Mouse (Mus musculus): Measurements from ENCODE around the gene Bex1. TPM values are rescaled to one million over a fixed set of nuclear protein-coding genes. Genes with fewer than 3 reads are reported as not detected.

Gene Bex1
- polyA plus RNA-seq, 1 experiment from 2014 or later = 98.7 TPM

GRCm38 (mm10) chrX:136195193-136195944, 19.9 kb downstream of the Bex1 start:
- 85% methylated on average over 16 of the region's 16 CpGs for WGBS
- Histone ChIP-seq H3K9me3 (ENCODE audit: control insufficient read depth, low read length) (no peaks in the 10 kb centered on the region), H3K36me3 (ENCODE audit: control insufficient read depth, insufficient read depth, low read length) (no peaks in the 10 kb centered on the region), H3K27ac (replicated peaks; ENCODE audit: low read depth, low read length) (no peak overlapping the region), H3K9ac (ENCODE audit: low read length) (no peak overlapping the region), H3K4me3 (ENCODE audit: low read depth, low read length) (no peak overlapping the region), H3K27me3 (ENCODE audit: control insufficient read depth, insufficient read depth, low read length) (no peaks in the 10 kb centered on the region), H3K4me1 (ENCODE audit: control insufficient read depth, insufficient read depth, low read length) (no peaks in the 10 kb centered on the region), H3K4me2 (ENCODE audit: low read depth, severe bottlenecking) (no peak overlapping the region)
- DNase-seq (ENCODE audit: low spot score) (no peak), ATAC-seq (ENCODE audit: insufficient number of reproducible peaks, low FRiP score, low TSS enrichment, low read depth) (no peak)

- no peak overlapping the region for H3K27ac ChIP-seq (replicated peaks; ENCODE audit: low read depth, low read length)
- no peaks in the 10 kb centered on the region for H3K9me3 ChIP-seq (ENCODE audit: control insufficient read depth, low read length)
- DNase-seq (ENCODE audit: low spot score) (no peak), ATAC-seq (ENCODE audit: insufficient number of reproducible peaks, low FRiP score, low TSS enrichment, low read depth) (no peak)
- no peak overlapping the region for H3K9ac ChIP-seq (ENCODE audit: low read length)
- WGBS = 88% methylated on average over 1 of the region's 1 CpGs
- H3K4me2 ChIP-seq (ENCODE audit: low read depth, severe bottlenecking) = no peak overlapping the region
- no peaks in the 10 kb centered on the region for H3K27me3 ChIP-seq (ENCODE audit: control insufficient read depth, insufficient read depth, low read length)
- H3K4me1 ChIP-seq (ENCODE audit: control insufficient read depth, insufficient read depth, low read length) = no peaks in the 10 kb centered on the region
- H3K36me3 ChIP-seq (ENCODE audit: control insufficient read depth, insufficient read depth, low read length) = no peaks in the 10 kb centered on the region
- H3K4me3 ChIP-seq (ENCODE audit: low read depth, low read length) = no peak overlapping the region
Observed at GRCm38 (mm10) chrX:136183107-136183506, 32.2 kb downstream of the Bex1 start.

GRCm38 (mm10) chrX:136180897-136181553, 34.3 kb downstream of the Bex1 start:
- Histone ChIP-seq H3K27me3 (ENCODE audit: control insufficient read depth, insufficient read depth, low read length) (no peaks in the 10 kb centered on the region), H3K36me3 (ENCODE audit: control insufficient read depth, insufficient read depth, low read length) (no peaks in the 10 kb centered on the region), H3K4me1 (ENCODE audit: control insufficient read depth, insufficient read depth, low read length) (no peaks in the 10 kb centered on the region), H3K9ac (ENCODE audit: low read length) (no peak overlapping the region), H3K9me3 (ENCODE audit: control insufficient read depth, low read length) (no peaks in the 10 kb centered on the region), H3K4me2 (ENCODE audit: low read depth, severe bottlenecking) (no peak overlapping the region), H3K27ac (replicated peaks; ENCODE audit: low read depth, low read length) (no peak overlapping the region), H3K4me3 (ENCODE audit: low read depth, low read length) (no peak overlapping the region)
- DNase-seq (ENCODE audit: low spot score) (peak; percentile 39), ATAC-seq (ENCODE audit: insufficient number of reproducible peaks, low FRiP score, low TSS enrichment, low read depth) (no peak)
- WGBS = 33% methylated on average over 10 of the region's 11 CpGs

- no peaks in the 10 kb centered on the region for H3K9me3 ChIP-seq (ENCODE audit: control insufficient read depth, low read length)
- no peak for ATAC-seq (ENCODE audit: insufficient number of reproducible peaks, low FRiP score, low TSS enrichment, low read depth)
- H3K27me3 ChIP-seq (ENCODE audit: control insufficient read depth, insufficient read depth, low read length) = no peaks in the 10 kb centered on the region
- H3K27ac ChIP-seq (replicated peaks; ENCODE audit: low read depth, low read length) = no peak overlapping the region
- 27% methylated on average over 10 of the region's 10 CpGs for WGBS
- no peaks in the 10 kb centered on the region for H3K36me3 ChIP-seq (ENCODE audit: control insufficient read depth, insufficient read depth, low read length)
- H3K9ac ChIP-seq (ENCODE audit: low read length) = peak overlapping the region; percentile 22; the same call in 1 of the 2 replicates
- peak overlapping the region; percentile 34; the same call in 1 of the 2 replicates for H3K4me2 ChIP-seq (ENCODE audit: low read depth, severe bottlenecking)
- peak overlapping the region; percentile 35; the same call in 1 of the 2 replicates for H3K4me3 ChIP-seq (ENCODE audit: low read depth, low read length)
- peak; percentile 21 for DNase-seq (ENCODE audit: low spot score)
- no peaks in the 10 kb centered on the region for H3K4me1 ChIP-seq (ENCODE audit: control insufficient read depth, insufficient read depth, low read length)
Observed at GRCm38 (mm10) chrX:136172786-136173185, 42.5 kb downstream of the Bex1 start.

GRCm38 (mm10) chrX:136172118-136172551, 43.2 kb downstream of the Bex1 start, which contains the start of gene Tceal8:
Gene Tceal8 (minus strand): TSS chrX:136172342.
- H3K4me2 ChIP-seq (ENCODE audit: low read depth, severe bottlenecking) = peak within 1 kb of the TSS; percentile 39
- no peaks in the 10 kb centered on the region for H3K27me3 ChIP-seq (ENCODE audit: control insufficient read depth, insufficient read depth, low read length)
- peak within 1 kb of the TSS; percentile 56; the same call in 1 of the 2 replicates for H3K27ac ChIP-seq (replicated peaks; ENCODE audit: low read depth, low read length)
- WGBS = 21% methylated on average over 10 of the region's 10 CpGs
- H3K4me1 ChIP-seq (ENCODE audit: control insufficient read depth, insufficient read depth, low read length) = no peaks in the 10 kb centered on the region
- DNase-seq (ENCODE audit: low spot score) = peak; percentile 72
- no peaks in the 10 kb centered on the region for H3K36me3 ChIP-seq (ENCODE audit: control insufficient read depth, insufficient read depth, low read length)
- H3K9me3 ChIP-seq (ENCODE audit: control insufficient read depth, low read length) = no peaks in the 10 kb centered on the region
- peak; percentile 96 for ATAC-seq (ENCODE audit: insufficient number of reproducible peaks, low FRiP score, low TSS enrichment, low read depth)
- H3K9ac ChIP-seq (ENCODE audit: low read length) = peak within 1 kb of the TSS; percentile 70
- H3K4me3 ChIP-seq (ENCODE audit: low read depth, low read length) = peak within 1 kb of the TSS; percentile 35

GRCm38 (mm10) chrX:136171189-136172117, 43.9 kb downstream of the Bex1 start:
- H3K4me2 ChIP-seq (ENCODE audit: low read depth, severe bottlenecking) = peak overlapping the region; percentile 39
- ATAC-seq (ENCODE audit: insufficient number of reproducible peaks, low FRiP score, low TSS enrichment, low read depth) (peak; percentile 69; the same call in 1 of the 2 replicates), DNase-seq (ENCODE audit: low spot score) (peak; percentile 75)
- H3K27me3 ChIP-seq (ENCODE audit: control insufficient read depth, insufficient read depth, low read length) = no peaks in the 10 kb centered on the region
- peak overlapping the region; percentile 56; the same call in 1 of the 2 replicates for H3K27ac ChIP-seq (replicated peaks; ENCODE audit: low read depth, low read length)
- no peaks in the 10 kb centered on the region for H3K36me3 ChIP-seq (ENCODE audit: control insufficient read depth, insufficient read depth, low read length)
- H3K4me1 ChIP-seq (ENCODE audit: control insufficient read depth, insufficient read depth, low read length) = no peaks in the 10 kb centered on the region
- H3K9ac ChIP-seq (ENCODE audit: low read length) = peak overlapping the region; percentile 70
- no peaks in the 10 kb centered on the region for H3K9me3 ChIP-seq (ENCODE audit: control insufficient read depth, low read length)
- H3K4me3 ChIP-seq (ENCODE audit: low read depth, low read length) = peak overlapping the region; percentile 35
- 19% methylated on average over 24 of the region's 24 CpGs for WGBS

GRCm38 (mm10) chrX:136170625-136171024, 44.7 kb downstream of the Bex1 start:
- H3K27ac ChIP-seq (replicated peaks; ENCODE audit: low read depth, low read length) = no peak overlapping the region
- peak overlapping the region; percentile 39 for H3K4me2 ChIP-seq (ENCODE audit: low read depth, severe bottlenecking)
- no peak for DNase-seq (ENCODE audit: low spot score)
- WGBS = 69% methylated on average over 10 of the region's 10 CpGs
- H3K27me3 ChIP-seq (ENCODE audit: control insufficient read depth, insufficient read depth, low read length) = no peaks in the 10 kb centered on the region
- no peak overlapping the region for H3K9ac ChIP-seq (ENCODE audit: low read length)
- no peaks in the 10 kb centered on the region for H3K36me3 ChIP-seq (ENCODE audit: control insufficient read depth, insufficient read depth, low read length)
- H3K4me3 ChIP-seq (ENCODE audit: low read depth, low read length) = peak overlapping the region; percentile 35
- no peaks in the 10 kb centered on the region for H3K4me1 ChIP-seq (ENCODE audit: control insufficient read depth, insufficient read depth, low read length)
- no peak for ATAC-seq (ENCODE audit: insufficient number of reproducible peaks, low FRiP score, low TSS enrichment, low read depth)
- H3K9me3 ChIP-seq (ENCODE audit: control insufficient read depth, low read length) = no peaks in the 10 kb centered on the region

Measured in limb, embryonic 11.5 days (tissue).